Mouse (Mus musculus) neural tube, embryonic 13.5 days (tissue): Measurements from ENCODE around the gene Lhx1. TPM values are rescaled to one million over a fixed set of nuclear protein-coding genes. Genes with fewer than 3 reads are reported as not detected.

ENCODE experiments used
- ATAC-seq: fragments of 200-750 bp; cut with Nextera tagmentation; 2 replicates; pipeline ENCODE4 v1.8.0; 2017; ENCODE audit warnings: low read depth, mild to moderate bottlenecking, moderate TSS enrichment, moderate library complexity
- H3K27ac ChIP-seq: fragments of 300-500 bp; sonication (generic); replicated peaks from 2 replicates; pipeline ENCODE4 v1.5.1; 2015; ENCODE audit warnings: moderate library complexity, mild to moderate bottlenecking, inconsistent platforms
- H3K27me3 ChIP-seq: fragments of 300-500 bp; sonication (generic); 2 replicates; pipeline ENCODE4 v1.6.1; 2015; ENCODE audit warnings: mild to moderate bottlenecking, inconsistent platforms
- H3K36me3 ChIP-seq: fragments of 300-500 bp; sonication (generic); 2 replicates; pipeline ENCODE4 v1.6.1; 2015; ENCODE audit warnings: mild to moderate bottlenecking, inconsistent platforms
- H3K4me1 ChIP-seq: fragments of 300-500 bp; sonication (generic); replicated peaks from 2 replicates; pipeline ENCODE4 v1.6.1; 2015; ENCODE audit warnings: inconsistent platforms
- H3K4me2 ChIP-seq: fragments of 300-500 bp; sonication (generic); 2 replicates; pipeline ENCODE4 v1.6.1; 2015; ENCODE audit warnings: inconsistent platforms, mild to moderate bottlenecking, moderate library complexity
- H3K4me3 ChIP-seq: fragments of 300-500 bp; sonication (generic); 2 replicates; pipeline ENCODE4 v1.5.1; 2015; ENCODE audit warnings: mild to moderate bottlenecking, inconsistent platforms
- H3K9ac ChIP-seq: fragments of 300-500 bp; sonication (generic); 2 replicates; pipeline ENCODE4 v1.6.1; 2015; ENCODE audit warnings: moderate library complexity, mild to moderate bottlenecking, inconsistent platforms
- H3K9me3 ChIP-seq: fragments of 300-500 bp; sonication (generic); 2 replicates; pipeline ENCODE4 v1.6.1; 2016; ENCODE audit warnings: inconsistent platforms
- WGBS: fragments of 180-500 bp; shearing (Covaris S2); methylation state at CpG from one replicate; pipeline ENCODE4 v1.1.7; 2015; 5-methylcytosine and 5-hydroxymethylcytosine counted together
- polyA plus RNA-seq: library from polyadenylated mRNA; unstranded; fragments of >200 nt; fragmentation: Nextera tagmentation; extraction: Ambion mirVana; gene quantifications from 2 replicates; pipeline ENCODE4 v1.2.1, GENCODE M21; 2015

Lhx1 gene
- polyA plus RNA-seq, 1 experiment from 2014 or later: 50.0 TPM

GRCm38 (mm10) chr11:84523841-84524510, 1.4 kb downstream of the Lhx1 start:
- WGBS: under 1% methylated on average over 35 of the region's 35 CpGs
- H3K9ac ChIP-seq: peak overlapping the region; percentile 89
- peak overlapping the region; percentile 66 for H3K4me2 ChIP-seq
- no peaks in the 10 kb centered on the region for H3K9me3 ChIP-seq
- no peak for ATAC-seq
- H3K27me3 ChIP-seq: peaks cover 100% of the 10 kb centered on the region
- H3K4me3 ChIP-seq: peak overlapping the region; percentile 56
- peaks cover 43% of the 10 kb centered on the region for H3K4me1 ChIP-seq
- H3K27ac ChIP-seq: peak overlapping the region; percentile 91
- H3K36me3 ChIP-seq: peaks cover 4% of the 10 kb centered on the region; the same call in 1 of the 2 replicates

GRCm38 (mm10) chr11:84523321-84523831, 2.0 kb downstream of the Lhx1 start:
- peak overlapping the region; percentile 66 for H3K4me2 ChIP-seq
- WGBS: under 1% methylated on average over 16 of the region's 16 CpGs
- H3K27ac ChIP-seq: peak overlapping the region; percentile 91
- peaks cover 4% of the 10 kb centered on the region; the same call in 1 of the 2 replicates for H3K36me3 ChIP-seq
- peaks cover 41% of the 10 kb centered on the region for H3K4me1 ChIP-seq
- H3K27me3 ChIP-seq: peaks cover 100% of the 10 kb centered on the region
- H3K4me3 ChIP-seq: peak overlapping the region; percentile 56
- no peaks in the 10 kb centered on the region for H3K9me3 ChIP-seq
- ATAC-seq: no peak
- H3K9ac ChIP-seq: peak overlapping the region; percentile 89

GRCm38 (mm10) chr11:84522577-84523320, 2.6 kb downstream of the Lhx1 start:
- no peaks in the 10 kb centered on the region for H3K9me3 ChIP-seq
- no peak for ATAC-seq
- H3K4me1 ChIP-seq: peaks cover 41% of the 10 kb centered on the region
- peak overlapping the region; percentile 91 for H3K27ac ChIP-seq
- WGBS: under 1% methylated on average over 40 of the region's 40 CpGs
- peak overlapping the region; percentile 56 for H3K4me3 ChIP-seq
- H3K27me3 ChIP-seq: peaks cover 97% of the 10 kb centered on the region
- peaks cover 4% of the 10 kb centered on the region; the same call in 1 of the 2 replicates for H3K36me3 ChIP-seq
- peak overlapping the region; percentile 89 for H3K9ac ChIP-seq
- H3K4me2 ChIP-seq: peak overlapping the region; percentile 66

GRCm38 (mm10) chr11:84521751-84522299, 3.5 kb downstream of the Lhx1 start:
- Histone ChIP-seq H3K36me3 (peaks cover 4% of the 10 kb centered on the region; the same call in 1 of the 2 replicates), H3K4me1 (peaks cover 41% of the 10 kb centered on the region), H3K9me3 (no peaks in the 10 kb centered on the region), H3K4me2 (peak overlapping the region; percentile 66), H3K27ac (peak overlapping the region; percentile 91), H3K9ac (peak overlapping the region; percentile 89), H3K4me3 (peak overlapping the region; percentile 56), H3K27me3 (peaks cover 94% of the 10 kb centered on the region)
- no peak for ATAC-seq
- WGBS: 3% methylated on average over 24 of the region's 24 CpGs

- 6% methylated on average over 3 of the region's 3 CpGs for WGBS
- ATAC-seq: no peak
- Histone ChIP-seq H3K9me3 (no peaks in the 10 kb centered on the region), H3K4me3 (peak overlapping the region; percentile 56), H3K36me3 (peaks cover 4% of the 10 kb centered on the region; the same call in 1 of the 2 replicates), H3K27ac (peak overlapping the region; percentile 91), H3K27me3 (peaks cover 94% of the 10 kb centered on the region), H3K4me2 (peak overlapping the region; percentile 66), H3K9ac (peak overlapping the region; percentile 89), H3K4me1 (peaks cover 38% of the 10 kb centered on the region)
These were observed 4.3 kb downstream of the Lhx1 start for GRCm38 (mm10) chr11:84521071-84521390.

- Histone ChIP-seq H3K36me3 (peaks cover 4% of the 10 kb centered on the region; the same call in 1 of the 2 replicates), H3K27ac (peak overlapping the region; percentile 91), H3K4me3 (peak overlapping the region; percentile 56), H3K9me3 (no peaks in the 10 kb centered on the region), H3K9ac (peak overlapping the region; percentile 89), H3K4me1 (peaks cover 32% of the 10 kb centered on the region), H3K4me2 (peak overlapping the region; percentile 66), H3K27me3 (peaks cover 94% of the 10 kb centered on the region)
- under 1% methylated on average over 30 of the region's 31 CpGs for WGBS
- ATAC-seq: no peak
These were observed 4.9 kb downstream of the Lhx1 start for GRCm38 (mm10) chr11:84520269-84521070.

GRCm38 (mm10) chr11:84519576-84520268, 5.6 kb downstream of the Lhx1 start:
- WGBS: 3% methylated on average over 34 of the region's 34 CpGs
- H3K9ac ChIP-seq: peak overlapping the region; percentile 89
- peaks cover 25% of the 10 kb centered on the region for H3K4me1 ChIP-seq
- H3K4me3 ChIP-seq: peak overlapping the region; percentile 56
- peak overlapping the region; percentile 91 for H3K27ac ChIP-seq
- peaks cover 94% of the 10 kb centered on the region for H3K27me3 ChIP-seq
- no peaks in the 10 kb centered on the region for H3K9me3 ChIP-seq
- peaks cover 4% of the 10 kb centered on the region; the same call in 1 of the 2 replicates for H3K36me3 ChIP-seq
- ATAC-seq: no peak
- H3K4me2 ChIP-seq: peak overlapping the region; percentile 66

- Histone ChIP-seq H3K4me2 (peak overlapping the region; percentile 66), H3K36me3 (peaks cover 4% of the 10 kb centered on the region; the same call in 1 of the 2 replicates), H3K9me3 (no peaks in the 10 kb centered on the region), H3K27ac (peak overlapping the region; percentile 91), H3K9ac (peak overlapping the region; percentile 89), H3K4me1 (peaks cover 25% of the 10 kb centered on the region), H3K27me3 (peaks cover 94% of the 10 kb centered on the region), H3K4me3 (peak overlapping the region; percentile 56)
- WGBS: 2% methylated on average over 12 of the region's 12 CpGs
- no peak for ATAC-seq
These were observed 6.3 kb downstream of the Lhx1 start for GRCm38 (mm10) chr11:84519036-84519435.

GRCm38 (mm10) chr11:84518261-84518660, 7.1 kb downstream of the Lhx1 start:
- Histone ChIP-seq H3K4me1 (peaks cover 25% of the 10 kb centered on the region), H3K27me3 (peaks cover 86% of the 10 kb centered on the region), H3K27ac (peak overlapping the region; percentile 91; the same call in 1 of the 2 replicates), H3K9ac (peak overlapping the region; percentile 89), H3K9me3 (no peaks in the 10 kb centered on the region), H3K36me3 (peaks cover 4% of the 10 kb centered on the region; the same call in 1 of the 2 replicates), H3K4me2 (peak overlapping the region; percentile 66), H3K4me3 (peak overlapping the region; percentile 56)
- no peak for ATAC-seq
- WGBS: 24% methylated on average over 5 of the region's 5 CpGs

- 11% methylated on average over 2 of the region's 2 CpGs for WGBS
- H3K36me3 ChIP-seq: peaks cover 4% of the 10 kb centered on the region; the same call in 1 of the 2 replicates
- H3K9me3 ChIP-seq: no peaks in the 10 kb centered on the region
- peak overlapping the region; percentile 29 for H3K4me3 ChIP-seq
- peak overlapping the region; percentile 76 for H3K9ac ChIP-seq
- H3K27ac ChIP-seq: peak overlapping the region; percentile 56; the same call in 1 of the 2 replicates
- H3K4me2 ChIP-seq: peak overlapping the region; percentile 92
- no peak for ATAC-seq
- peaks cover 78% of the 10 kb centered on the region for H3K27me3 ChIP-seq
- peaks cover 26% of the 10 kb centered on the region for H3K4me1 ChIP-seq
These were observed 7.9 kb downstream of the Lhx1 start for GRCm38 (mm10) chr11:84517431-84517830.
